Mouse (Mus musculus): Measurements from ENCODE around the gene Gas1.

Gene Gas1

GRCm38 (mm10) chr13:60177106-60177796, at the start of gene Gas1:
Gene Gas1 (minus strand): TSS chr13:60177365.
- in situ Hi-C loops (cut with MboI; ENCODE audit: low sequenced_read_pairs): no loop called here

DNA sequence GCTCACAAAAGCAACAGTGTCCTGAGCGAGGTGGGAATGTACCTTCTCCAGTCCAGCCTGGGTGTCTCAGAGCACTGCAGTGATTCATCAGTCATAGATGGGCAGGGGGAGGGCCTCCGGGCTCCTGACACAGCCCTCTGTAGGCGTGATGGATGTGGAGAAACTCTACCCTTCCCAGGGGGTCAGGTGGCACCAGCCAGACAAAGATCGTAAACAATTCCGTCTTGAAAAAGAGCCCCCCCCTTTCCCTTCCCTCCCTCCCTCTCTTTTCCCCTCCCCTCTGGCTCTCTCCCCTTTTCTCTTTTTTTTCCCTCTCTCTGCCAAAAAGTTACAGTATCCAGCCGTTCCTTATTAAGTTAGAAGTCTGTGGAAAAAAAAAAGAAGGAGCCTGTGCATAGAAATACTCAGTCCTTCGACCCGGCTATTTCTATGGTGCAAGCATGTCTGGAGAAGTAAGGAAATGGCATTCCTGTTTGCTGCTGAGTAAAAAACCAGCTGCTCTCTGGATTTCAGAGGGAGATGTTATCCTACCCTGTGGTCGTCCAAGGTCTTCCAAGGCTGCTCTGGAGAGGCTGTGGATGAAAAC, 49.2 kb upstream of the Gas1 start:
- in situ Hi-C loops (cut with MboI; ENCODE audit: low sequenced_read_pairs): no loop called here

DNA sequence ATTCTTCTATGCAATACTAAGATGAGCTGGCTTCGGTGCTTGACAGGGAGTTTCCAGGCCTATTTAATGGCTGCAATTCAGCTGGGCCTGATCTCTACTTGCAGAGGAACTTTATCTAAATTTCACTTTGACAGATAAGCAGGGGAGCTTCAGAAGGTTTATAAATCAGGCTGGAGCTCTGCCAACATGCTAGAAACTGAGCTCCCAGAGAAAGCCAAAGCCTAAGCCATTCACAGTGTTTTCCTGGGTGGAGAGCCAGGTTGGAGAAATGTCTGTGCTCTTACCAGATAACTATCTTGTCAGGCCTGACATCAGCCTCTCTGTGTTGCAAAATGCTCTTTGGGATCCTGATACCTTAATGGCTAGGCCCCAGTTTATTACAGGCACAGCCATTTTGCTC, 48.6 kb upstream of the Gas1 start:
- in situ Hi-C loops (cut with MboI; ENCODE audit: low sequenced_read_pairs): no loop called here

- in situ Hi-C loops (cut with MboI; ENCODE audit: low sequenced_read_pairs): no loop called here
These were observed 48.1 kb upstream of the Gas1 start for GRCm38 (mm10) chr13:60225276-60225675.

DNA sequence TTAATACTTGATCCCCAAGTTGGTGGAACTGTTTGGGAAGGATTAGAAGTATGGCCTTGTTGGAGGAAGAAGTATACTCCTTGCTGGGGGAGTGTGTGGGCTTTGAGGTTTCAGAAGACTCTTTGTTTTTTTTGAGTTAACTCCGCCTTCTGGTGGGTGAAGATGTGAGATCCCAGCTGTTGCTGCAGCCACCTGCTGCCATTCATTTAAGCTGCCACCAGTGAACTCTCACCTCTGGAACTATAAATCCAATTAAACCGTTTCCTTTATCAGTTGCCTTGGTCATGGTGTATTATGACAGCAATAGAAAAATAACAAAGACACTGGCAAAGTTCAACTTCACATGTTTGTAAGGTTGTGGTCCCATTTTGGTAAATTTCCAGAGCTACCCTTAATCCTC, 46.6 kb upstream of the Gas1 start:
- in situ Hi-C loops (cut with MboI; ENCODE audit: low sequenced_read_pairs): no loop called here

DNA sequence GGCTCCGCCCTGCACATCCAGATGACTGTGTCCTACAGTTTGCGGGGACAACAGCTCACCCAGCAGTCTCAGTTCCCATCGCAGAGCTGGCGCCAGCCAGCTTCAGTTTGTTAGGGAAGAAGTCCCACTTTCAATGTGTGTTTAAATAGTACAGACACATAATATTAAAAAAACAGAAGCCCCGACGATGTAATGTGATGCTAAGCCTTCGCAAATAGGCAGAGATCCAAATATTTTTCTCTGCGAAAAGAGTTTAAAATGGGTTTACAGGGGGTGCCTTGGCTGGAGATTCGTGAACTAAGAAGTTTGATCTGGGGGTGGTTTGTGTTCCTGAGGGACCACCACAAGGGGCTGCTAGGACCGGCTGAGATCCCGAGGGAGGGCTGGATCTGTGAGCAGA, 45.2 kb upstream of the Gas1 start:
- in situ Hi-C loops (cut with MboI; ENCODE audit: low sequenced_read_pairs): no loop called here

DNA sequence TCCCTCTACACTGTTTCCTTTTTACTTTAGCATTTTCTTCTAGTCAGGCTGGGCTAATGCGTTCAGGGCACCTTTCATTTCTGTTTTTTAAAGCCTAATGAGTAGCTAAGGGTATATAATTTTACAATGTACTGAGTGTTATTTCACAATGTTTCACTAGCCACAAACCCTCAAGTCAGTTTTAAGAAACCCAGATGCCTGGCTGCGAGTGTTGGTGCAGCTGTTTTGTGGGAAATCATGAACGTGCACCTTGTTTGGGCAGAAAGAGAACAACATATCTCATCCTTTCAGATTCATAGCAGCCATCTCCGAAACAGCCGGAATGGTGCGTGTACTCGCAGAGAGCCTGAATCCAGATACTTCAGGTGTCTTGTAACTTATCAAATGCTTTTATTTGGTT, 36.7 kb upstream of the Gas1 start:
- in situ Hi-C loops (cut with MboI; ENCODE audit: low sequenced_read_pairs): no loop called here

- in situ Hi-C loops (cut with MboI; ENCODE audit: low sequenced_read_pairs): no loop called here
These were observed 30.0 kb upstream of the Gas1 start for GRCm38 (mm10) chr13:60207135-60207601.

GRCm38 (mm10) chr13:60204746-60205145, 27.6 kb upstream of the Gas1 start:
- in situ Hi-C loops (cut with MboI; ENCODE audit: low sequenced_read_pairs): no loop called here

DNA sequence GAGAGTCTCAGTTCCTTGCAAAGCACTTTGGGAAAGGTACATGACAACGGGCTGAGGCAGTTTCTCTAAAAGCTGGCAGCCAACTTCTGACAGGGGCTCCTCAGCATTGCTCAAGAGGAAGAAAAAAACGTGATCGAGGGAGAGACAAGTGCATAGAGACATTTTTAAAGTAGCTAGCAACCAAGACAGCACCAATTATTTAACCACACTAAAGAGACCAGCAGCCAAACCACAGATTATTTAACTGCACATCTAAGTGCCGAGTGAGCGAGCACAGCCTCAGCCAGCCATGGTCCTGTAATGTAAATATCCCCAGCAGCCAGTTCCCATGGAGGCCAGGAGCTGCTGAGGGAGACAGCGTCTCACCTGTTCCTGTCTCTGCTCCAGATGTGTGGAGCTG, 16.1 kb upstream of the Gas1 start:
- in situ Hi-C loops (cut with MboI; ENCODE audit: low sequenced_read_pairs): no loop called here

DNA sequence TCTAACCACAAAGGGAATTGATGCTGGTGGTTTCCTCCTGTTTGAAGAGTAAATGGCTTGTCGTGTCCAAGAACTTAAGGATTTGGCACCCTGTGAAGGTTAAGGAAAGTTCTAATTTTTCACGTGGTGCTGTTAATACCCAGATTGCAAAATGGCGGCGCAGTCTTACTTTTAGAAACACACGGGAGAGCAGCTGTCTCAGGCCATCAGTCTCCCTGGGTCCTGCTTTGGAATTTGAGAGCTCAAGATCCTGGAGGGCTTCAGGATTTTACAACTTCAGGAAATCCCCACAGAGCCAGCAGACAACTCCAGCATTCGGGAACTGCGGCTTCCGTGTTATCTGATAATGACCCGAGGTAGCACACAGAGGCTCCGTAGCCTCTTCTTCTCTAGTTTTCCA, 12.8 kb upstream of the Gas1 start:
- in situ Hi-C loops (cut with MboI; ENCODE audit: low sequenced_read_pairs): no loop called here

GRCm38 (mm10) chr13:60188952-60189351, 11.8 kb upstream of the Gas1 start:
- in situ Hi-C loops (cut with MboI; ENCODE audit: low sequenced_read_pairs): no loop called here

DNA sequence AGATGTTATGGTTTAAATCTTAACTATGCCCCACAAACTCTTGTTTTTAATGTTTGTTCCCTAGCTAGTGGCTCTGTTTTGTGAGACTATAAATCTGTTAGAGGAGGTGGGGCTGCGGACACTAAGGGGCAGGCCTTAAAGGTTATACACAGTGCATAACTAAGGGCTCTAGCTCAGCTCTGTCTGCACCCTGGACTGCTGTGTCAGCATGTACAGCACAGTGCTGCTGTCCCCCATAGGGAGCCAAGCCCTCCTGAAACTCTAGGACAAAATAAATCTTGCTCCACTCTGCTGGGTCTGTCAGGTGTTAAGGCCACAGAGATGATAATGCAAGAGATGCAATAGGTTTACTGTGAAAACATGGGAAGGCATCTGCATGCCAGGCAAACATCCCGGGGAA, 10.1 kb upstream of the Gas1 start:
- in situ Hi-C loops (cut with MboI; ENCODE audit: low sequenced_read_pairs): no loop called here

DNA sequence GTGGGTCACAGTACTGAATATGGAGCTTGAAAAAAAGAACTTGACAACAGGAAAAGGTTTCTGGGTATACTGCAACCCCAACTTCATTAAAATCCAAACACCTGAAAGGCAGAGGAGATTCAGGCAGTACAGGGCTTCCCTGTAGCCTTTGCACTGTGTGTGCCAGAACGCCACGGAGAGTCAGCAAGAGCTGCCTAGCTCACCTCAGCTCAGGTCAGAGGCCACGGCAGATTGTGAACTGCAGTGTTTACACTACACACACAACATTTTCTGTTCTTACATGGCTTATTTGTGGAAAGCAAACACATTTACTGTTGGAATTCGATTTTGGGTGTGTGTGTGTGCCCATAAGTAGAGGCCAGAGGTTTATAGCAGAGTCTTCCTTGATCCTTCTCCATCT, 5.2 kb upstream of the Gas1 start:
- in situ Hi-C loops (cut with MboI; ENCODE audit: low sequenced_read_pairs): no loop called here

GRCm38 (mm10) chr13:60179641-60180040, 2.5 kb upstream of the Gas1 start:
- in situ Hi-C loops (cut with MboI; ENCODE audit: low sequenced_read_pairs): no loop called here

GRCm38 (mm10) chr13:60178416-60178815, 1.3 kb upstream of the Gas1 start:
- in situ Hi-C loops (cut with MboI; ENCODE audit: low sequenced_read_pairs): no loop called here

DNA sequence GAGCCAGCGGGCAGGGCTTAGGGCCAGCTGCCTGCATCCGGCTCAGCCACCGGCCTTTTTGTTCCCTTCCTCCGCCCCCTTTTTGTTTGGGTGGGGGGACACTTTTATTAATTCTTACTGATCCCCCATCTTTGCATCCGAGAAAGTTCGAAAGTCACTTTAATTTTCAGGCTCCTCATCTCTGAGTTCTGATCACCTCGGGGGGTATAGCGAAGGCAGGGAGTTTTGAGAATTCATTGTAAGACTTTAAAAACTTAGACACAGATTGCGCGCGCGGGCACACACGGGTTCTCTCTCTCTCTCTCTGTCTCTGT, 589 bp upstream of the Gas1 start:
- in situ Hi-C loops (cut with MboI; ENCODE audit: low sequenced_read_pairs): no loop called here

DNA sequence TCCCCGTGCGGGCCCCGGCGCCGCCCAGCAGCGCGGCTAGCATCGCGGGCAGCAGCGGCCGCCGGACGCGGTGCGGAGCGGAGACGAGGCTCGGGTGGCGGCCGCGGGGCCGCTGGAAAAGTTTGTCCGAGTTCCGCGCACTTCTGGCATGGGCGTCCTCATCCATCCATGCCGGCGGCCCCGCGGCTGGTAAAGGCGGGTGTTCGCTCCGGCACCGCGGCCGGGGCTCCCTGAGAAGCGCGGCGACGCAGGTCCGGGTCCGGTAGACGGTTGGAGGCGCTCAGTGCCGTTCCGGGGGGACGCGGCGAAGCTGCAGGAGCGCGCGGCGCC, 424 bp downstream of the Gas1 start:
- in situ Hi-C loops (cut with MboI; ENCODE audit: low sequenced_read_pairs): no loop called here

GRCm38 (mm10) chr13:60176136-60176775, 909 bp downstream of the Gas1 start:
- in situ Hi-C loops (cut with MboI; ENCODE audit: low sequenced_read_pairs): no loop called here

GRCm38 (mm10) chr13:60175490-60176135, 1.6 kb downstream of the Gas1 start:
- in situ Hi-C loops (cut with MboI; ENCODE audit: low sequenced_read_pairs): no loop called here

GRCm38 (mm10) chr13:60174953-60175352, 2.2 kb downstream of the Gas1 start:
- in situ Hi-C loops (cut with MboI; ENCODE audit: low sequenced_read_pairs): no loop called here

All from CH12F3 (cell line).